Mouse (Mus musculus): ENCODE measurements at regions not wholly inside any gene's neighbourhood (a gene's known extent, or its start where the extent isn't known, plus 50 kb on each side); places are given as distances from the start of the nearest gene placed in this dataset.

DNA sequence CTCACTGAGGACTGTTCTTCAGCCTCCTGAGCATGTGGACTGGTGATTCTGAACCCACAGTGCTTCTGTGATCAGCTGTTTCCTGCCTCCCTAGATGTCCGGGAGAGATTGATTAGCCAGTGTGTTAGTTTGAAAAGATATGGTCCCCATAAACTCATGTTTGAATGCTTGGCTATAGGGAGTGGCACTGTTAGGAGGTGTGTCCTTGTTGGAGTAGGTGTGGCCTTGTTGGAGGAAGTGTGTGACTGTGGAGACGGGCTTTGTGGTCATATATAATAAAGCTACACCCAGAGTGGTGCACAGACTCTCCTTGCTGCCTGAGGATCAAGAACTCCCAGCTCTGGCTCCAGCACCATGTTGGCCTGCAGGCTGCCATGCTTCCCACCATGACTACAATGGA, 458.9 kb upstream of the Kcnab2 start:
- no peaks in the 10 kb centered on the region for H3K79me2 ChIP-seq (ENCODE audit: control insufficient read depth, insufficient read depth)
- TF ChIP-seq REST (IDR thresholded peaks at IDR 0.05; ENCODE audit: insufficient read depth, insufficient read length): no peak
- TF ChIP-seq CEBPB (IDR thresholded peaks at IDR 0.05; ENCODE audit: insufficient read depth, poor library complexity, severe bottlenecking): no peak
- TF ChIP-seq TCF3 (IDR thresholded peaks at IDR 0.05; ENCODE audit: insufficient read length, low read depth): no peak
- no peak for TF ChIP-seq USF1 (IDR thresholded peaks at IDR 0.05; ENCODE audit: low read depth)
- no peak for TF ChIP-seq MYOD1 (IDR thresholded peaks at IDR 0.05; ENCODE audit: control insufficient read depth in 1 of 3, insufficient read length in 2 of 3, low read depth in 2 of 3)
- no peak overlapping the region for H3K4me3 ChIP-seq

DNA sequence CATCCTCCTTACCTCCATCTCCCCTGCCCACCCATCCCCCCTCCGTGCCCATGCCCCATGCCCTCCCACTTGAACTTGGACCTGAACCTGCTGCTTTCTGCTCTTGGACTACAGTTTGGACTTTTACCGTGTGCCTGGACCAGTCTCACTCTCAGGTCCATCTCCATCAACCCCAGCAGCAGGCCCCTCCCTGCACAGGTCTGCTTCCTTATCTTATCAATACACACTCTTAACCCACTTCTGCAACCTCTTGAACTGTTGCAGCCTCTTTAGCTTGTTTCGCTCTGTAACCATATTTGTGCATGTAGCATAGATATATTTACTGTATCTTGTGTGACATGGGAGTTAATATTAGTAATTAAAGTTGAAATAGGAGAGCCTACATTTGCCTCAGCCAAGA, 457.8 kb upstream of the Kcnab2 start:
- H3K27me3 ChIP-seq (ENCODE audit: control insufficient read depth, insufficient read depth, insufficient read length): no peaks in the 10 kb centered on the region
- H3K4me2 ChIP-seq (ENCODE audit: low read depth): no peak overlapping the region
- no peak overlapping the region for H3ac ChIP-seq (ENCODE audit: control insufficient read depth, insufficient read length)
- H3K4me3 ChIP-seq: no peak overlapping the region
- no peaks in the 10 kb centered on the region for H3K36me3 ChIP-seq (ENCODE audit: control insufficient read depth, insufficient read depth)
- TF ChIP-seq MYOD1 (IDR thresholded peaks at IDR 0.05; ENCODE audit: control insufficient read depth in 1 of 3, insufficient read length in 2 of 3, low read depth in 2 of 3): no peak
- TF ChIP-seq MYOG (IDR thresholded peaks at IDR 0.05; ENCODE audit: control insufficient read depth in 1 of 3, insufficient read depth in 1 of 3, insufficient read length in 2 of 3, low read depth in 2 of 3): no peak
- TF ChIP-seq MAX (IDR thresholded peaks at IDR 0.05; ENCODE audit: low read depth): no peak
- TF ChIP-seq USF1 (IDR thresholded peaks at IDR 0.05; ENCODE audit: low read depth): no peak
- TF ChIP-seq REST (IDR thresholded peaks at IDR 0.05; ENCODE audit: insufficient read depth, insufficient read length): no peak
- TF ChIP-seq POLR2AphosphoS2 (IDR thresholded peaks at IDR 0.05; ENCODE audit: insufficient read length, low read depth): no peak
- TF ChIP-seq TCF12 (IDR thresholded peaks at IDR 0.05; ENCODE audit: insufficient read depth, poor library complexity, severe bottlenecking): no peak
- no peak for TF ChIP-seq SRF (IDR thresholded peaks at IDR 0.05; ENCODE audit: control insufficient read depth, insufficient read length, low read depth)
- TF ChIP-seq E2F4 (IDR thresholded peaks at IDR 0.05; ENCODE audit: insufficient read depth): no peak
- H3K79me2 ChIP-seq (ENCODE audit: control insufficient read depth, insufficient read depth): no peaks in the 10 kb centered on the region

More for the DNA sequence above, 458.9 kb upstream of the Kcnab2 start:
- Histone ChIP-seq H3K36me3 (ENCODE audit: control insufficient read depth, insufficient read depth) (no peaks in the 10 kb centered on the region), H3ac (ENCODE audit: control insufficient read depth, insufficient read length) (no peak overlapping the region), H3K27me3 (ENCODE audit: control insufficient read depth, insufficient read depth, insufficient read length) (no peaks in the 10 kb centered on the region), H3K4me2 (ENCODE audit: low read depth) (no peak overlapping the region)

DNA sequence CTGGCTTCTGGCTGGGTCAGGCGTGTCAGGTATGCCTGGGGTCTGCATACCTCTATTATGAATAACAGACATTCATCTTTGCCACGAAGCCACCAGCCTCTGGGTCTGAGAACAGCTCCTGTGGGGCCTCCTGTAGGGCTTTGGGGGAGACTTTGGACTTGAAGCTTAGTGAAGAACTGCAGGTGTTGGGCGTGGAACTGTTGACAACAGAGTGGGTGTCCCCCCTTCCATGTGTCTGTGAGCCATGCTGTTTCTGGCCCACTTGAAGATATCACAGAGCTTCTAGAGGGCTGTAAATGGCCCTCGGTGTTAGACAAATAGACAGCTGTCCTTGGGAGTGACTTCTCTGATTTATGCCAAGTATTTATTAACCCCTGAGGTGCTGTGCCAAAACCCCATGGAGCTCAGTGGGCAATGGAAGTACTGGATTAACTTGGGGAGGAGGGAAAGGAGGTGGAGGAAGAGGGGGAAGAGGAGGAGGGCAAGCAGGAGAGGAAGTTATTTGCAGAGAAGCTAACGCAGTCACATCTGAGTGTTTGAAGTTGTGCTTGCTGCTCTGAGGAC, 450.8 kb upstream of the Kcnab2 start:
- H3K4me2 ChIP-seq (ENCODE audit: low read depth): no peak overlapping the region
- no peaks in the 10 kb centered on the region for H3K36me3 ChIP-seq (ENCODE audit: control insufficient read depth, insufficient read depth)
- no peak overlapping the region for H3ac ChIP-seq (ENCODE audit: control insufficient read depth, insufficient read length)
- no peaks in the 10 kb centered on the region for H3K27me3 ChIP-seq (ENCODE audit: control insufficient read depth, insufficient read depth, insufficient read length)
- no peaks in the 10 kb centered on the region for H3K79me2 ChIP-seq (ENCODE audit: control insufficient read depth, insufficient read depth)
- no peak overlapping the region for H3K4me3 ChIP-seq
- TF ChIP-seq TCF12 (IDR thresholded peaks at IDR 0.05; ENCODE audit: insufficient read depth, poor library complexity, severe bottlenecking) (no peak), CEBPB (IDR thresholded peaks at IDR 0.05; ENCODE audit: insufficient read depth, poor library complexity, severe bottlenecking) (no peak), POLR2AphosphoS2 (IDR thresholded peaks at IDR 0.05; ENCODE audit: insufficient read length, low read depth) (no peak), E2F4 (IDR thresholded peaks at IDR 0.05; ENCODE audit: insufficient read depth) (no peak), REST (IDR thresholded peaks at IDR 0.05; ENCODE audit: insufficient read depth, insufficient read length) (no peak), USF1 (IDR thresholded peaks at IDR 0.05; ENCODE audit: low read depth) (no peak), POLR2A (IDR thresholded peaks at IDR 0.05; ENCODE audit: insufficient read length, low read depth) (no peak), SRF (IDR thresholded peaks at IDR 0.05; ENCODE audit: control insufficient read depth, insufficient read length, low read depth) (no peak), MYOD1 (IDR thresholded peaks at IDR 0.05; ENCODE audit: control insufficient read depth in 1 of 3, insufficient read length in 2 of 3, low read depth in 2 of 3) (no peak), TCF3 (IDR thresholded peaks at IDR 0.05; ENCODE audit: insufficient read length, low read depth) (no peak), MYOG (IDR thresholded peaks at IDR 0.05; ENCODE audit: control insufficient read depth in 1 of 3, insufficient read depth in 1 of 3, insufficient read length in 2 of 3, low read depth in 2 of 3) (no peak), MAX (IDR thresholded peaks at IDR 0.05; ENCODE audit: low read depth) (no peak)

DNA sequence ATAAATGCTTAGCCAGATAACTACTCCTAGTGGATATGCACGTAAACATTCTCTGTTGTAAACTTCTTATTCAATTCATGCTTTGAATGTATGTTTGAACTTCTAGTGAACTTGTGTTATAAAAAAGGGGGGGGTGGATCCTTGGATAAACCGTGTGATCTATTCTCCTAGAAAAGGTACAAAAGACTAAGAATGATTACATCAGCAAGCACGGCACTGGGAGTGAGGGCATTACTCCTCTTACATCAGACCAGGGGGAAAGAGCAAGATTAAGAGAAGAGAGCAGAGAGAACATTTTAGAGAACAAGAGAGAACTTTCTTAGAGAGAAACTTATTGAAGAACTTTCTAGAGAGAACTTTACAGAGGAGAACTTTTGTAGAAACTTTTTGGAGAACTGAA, 442.6 kb upstream of the Kcnab2 start:
- H3K4me2 ChIP-seq (ENCODE audit: low read depth): no peak overlapping the region
- H3K4me3 ChIP-seq: no peak overlapping the region
- H3K36me3 ChIP-seq (ENCODE audit: control insufficient read depth, insufficient read depth): no peaks in the 10 kb centered on the region
- H3K79me2 ChIP-seq (ENCODE audit: control insufficient read depth, insufficient read depth): no peaks in the 10 kb centered on the region
- no peak overlapping the region for H3ac ChIP-seq (ENCODE audit: control insufficient read depth, insufficient read length)
- TF ChIP-seq E2F4 (IDR thresholded peaks at IDR 0.05; ENCODE audit: insufficient read depth): no peak
- TF ChIP-seq POLR2A (IDR thresholded peaks at IDR 0.05; ENCODE audit: insufficient read length, low read depth): no peak
- TF ChIP-seq SRF (IDR thresholded peaks at IDR 0.05; ENCODE audit: control insufficient read depth, insufficient read length, low read depth): no peak
- no peak for TF ChIP-seq USF1 (IDR thresholded peaks at IDR 0.05; ENCODE audit: low read depth)
- no peak for TF ChIP-seq MYOG (IDR thresholded peaks at IDR 0.05; ENCODE audit: control insufficient read depth in 1 of 3, insufficient read depth in 1 of 3, insufficient read length in 2 of 3, low read depth in 2 of 3)
- TF ChIP-seq TCF3 (IDR thresholded peaks at IDR 0.05; ENCODE audit: insufficient read length, low read depth): no peak
- no peak for TF ChIP-seq MAX (IDR thresholded peaks at IDR 0.05; ENCODE audit: low read depth)
- no peak for TF ChIP-seq POLR2AphosphoS2 (IDR thresholded peaks at IDR 0.05; ENCODE audit: insufficient read length, low read depth)
- TF ChIP-seq CEBPB (IDR thresholded peaks at IDR 0.05; ENCODE audit: insufficient read depth, poor library complexity, severe bottlenecking): no peak
- TF ChIP-seq REST (IDR thresholded peaks at IDR 0.05; ENCODE audit: insufficient read depth, insufficient read length): no peak
- H3K27me3 ChIP-seq (ENCODE audit: control insufficient read depth, insufficient read depth, insufficient read length): no peaks in the 10 kb centered on the region

DNA sequence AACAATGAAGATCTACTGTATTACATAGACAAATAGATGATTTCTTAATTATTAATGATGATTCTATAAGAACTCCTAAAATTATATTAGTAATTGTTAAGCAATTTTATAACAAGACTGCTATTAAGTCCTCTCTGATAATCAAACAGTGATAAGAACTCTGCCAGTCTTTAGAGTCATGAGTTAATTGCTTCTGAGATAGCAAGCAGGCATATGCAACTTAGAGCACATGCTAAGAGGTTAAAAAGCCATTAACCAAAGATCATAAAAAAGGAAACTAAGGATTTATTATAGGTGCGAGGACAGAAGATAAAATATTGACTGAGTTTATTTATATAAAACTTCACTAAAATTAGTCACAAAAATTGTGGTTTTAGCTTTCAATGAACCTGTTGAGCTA, 442.2 kb upstream of the Kcnab2 start:
- H3K27me3 ChIP-seq (ENCODE audit: control insufficient read depth, insufficient read depth, insufficient read length): no peaks in the 10 kb centered on the region
- H3K36me3 ChIP-seq (ENCODE audit: control insufficient read depth, insufficient read depth): no peaks in the 10 kb centered on the region
- H3K4me3 ChIP-seq: no peak overlapping the region
- H3ac ChIP-seq (ENCODE audit: control insufficient read depth, insufficient read length): no peak overlapping the region
- no peaks in the 10 kb centered on the region for H3K79me2 ChIP-seq (ENCODE audit: control insufficient read depth, insufficient read depth)
- no peak for TF ChIP-seq POLR2AphosphoS2 (IDR thresholded peaks at IDR 0.05; ENCODE audit: insufficient read length, low read depth)
- no peak for TF ChIP-seq REST (IDR thresholded peaks at IDR 0.05; ENCODE audit: insufficient read depth, insufficient read length)
- H3K4me2 ChIP-seq (ENCODE audit: low read depth): no peak overlapping the region

All from myocyte (in vitro differentiated cells).